Mouse (Mus musculus) R1 (cell line): ENCODE data around the gene Glod4.

Experiments
- DNase-seq: peaks from one replicate; pipeline ENCODE4 v3.0.0-alpha.2; 2018; ENCODE audit warnings: low read depth, low spot score

Gene Glod4

GRCm38 (mm10) chr11:76148055-76149008, 95.2 kb downstream of the Glod4 start:
- peak; percentile 12 for DNase-seq

- DNase-seq = no peak
These were observed 97.1 kb downstream of the Glod4 start for GRCm38 (mm10) chr11:76146187-76147010.

- no peak for DNase-seq
These were observed 98.4 kb downstream of the Glod4 start for GRCm38 (mm10) chr11:76145169-76145568.

GRCm38 (mm10) chr11:76144386-76144785, 99.1 kb downstream of the Glod4 start:
- DNase-seq = no peak

- DNase-seq = no peak
These were observed 105.5 kb downstream of the Glod4 start for GRCm38 (mm10) chr11:76137996-76138395.

GRCm38 (mm10) chr11:76135641-76136437, 107.7 kb downstream of the Glod4 start:
- no peak for DNase-seq

GRCm38 (mm10) chr11:76130859-76131258, 112.7 kb downstream of the Glod4 start:
- DNase-seq = no peak

- DNase-seq = no peak
These were observed 118.1 kb downstream of the Glod4 start for GRCm38 (mm10) chr11:76125386-76125785.

GRCm38 (mm10) chr11:76123517-76123916, 120.0 kb downstream of the Glod4 start:
- DNase-seq = no peak

GRCm38 (mm10) chr11:76122571-76122970, 121.0 kb downstream of the Glod4 start:
- no peak for DNase-seq

GRCm38 (mm10) chr11:76121086-76121485, 122.4 kb downstream of the Glod4 start:
- no peak for DNase-seq

- peak; percentile 10 for DNase-seq
These were observed 123.1 kb downstream of the Glod4 start for GRCm38 (mm10) chr11:76120407-76120901.

- no peak for DNase-seq
These were observed 133.1 kb downstream of the Glod4 start for GRCm38 (mm10) chr11:76110416-76110815.

GRCm38 (mm10) chr11:76106551-76107496, 136.7 kb downstream of the Glod4 start:
- no peak for DNase-seq

- no peak for DNase-seq
These were observed 142.4 kb downstream of the Glod4 start for GRCm38 (mm10) chr11:76101154-76101553.

GRCm38 (mm10) chr11:76099193-76099975, 144.1 kb downstream of the Glod4 start:
- DNase-seq = peak; percentile 20

GRCm38 (mm10) chr11:76093610-76094009, 149.9 kb downstream of the Glod4 start:
- no peak for DNase-seq

- no peak for DNase-seq
These were observed 153.7 kb downstream of the Glod4 start for GRCm38 (mm10) chr11:76089776-76090175.

- no peak for DNase-seq
These were observed 155.0 kb downstream of the Glod4 start for GRCm38 (mm10) chr11:76088506-76088905.
